Mouse (Mus musculus) cortical plate, adult 2 months (tissue): Measurements from ENCODE around the gene Mcur1.

Experiments
- CTCF ChIP-seq: fragments of 200-500 bp; IDR thresholded peaks from 2 replicates; pipeline ENCODE4 v1.5.1; 2011; ENCODE audit warnings: mild to moderate bottlenecking, control low read depth, low read length; ENCODE audit not compliant: insufficient read depth; ENCODE audit errors: extremely low read depth
- POLR2A ChIP-seq: fragments of 200-500 bp; IDR thresholded peaks from 2 replicates; pipeline ENCODE4 v1.6.1; 2011; ENCODE audit warnings: mild to moderate bottlenecking, low read length, control low read depth; ENCODE audit not compliant: insufficient read depth; ENCODE audit errors: extremely low read depth

DNA sequence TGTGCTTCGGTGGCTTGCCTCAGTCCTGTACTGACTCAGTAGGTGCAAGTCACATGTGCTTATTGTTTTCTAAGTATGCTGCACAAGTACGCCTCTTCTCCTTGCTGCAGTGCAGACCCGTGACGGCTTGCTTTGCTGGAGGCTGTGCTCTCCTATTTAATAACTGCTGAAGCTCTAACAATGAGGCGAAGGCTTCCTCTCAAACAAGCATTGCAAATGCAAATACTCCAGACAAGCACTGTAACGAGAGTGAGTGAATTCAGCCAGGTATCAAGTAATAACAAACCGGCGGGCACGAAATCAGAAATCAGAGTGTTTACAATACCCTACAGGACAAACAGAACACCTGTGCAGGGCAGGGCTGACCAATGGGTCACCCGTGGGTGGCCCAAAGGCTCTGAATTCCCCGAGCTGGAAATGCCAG, 66.9 kb downstream of the Mcur1 start:
- TF ChIP-seq CTCF (no peak), POLR2A (peak; percentile 58; the same call in 1 of the 2 replicates)
